Mouse (Mus musculus) heart, embryonic 10.5 days (tissue): Measurements from ENCODE around the gene Robo3. TPM values are rescaled to one million over a fixed set of nuclear protein-coding genes. Genes with fewer than 3 reads are reported as not detected.

Source experiments
- DNase-seq: peaks from one replicate; pipeline ENCODE4 v3.0.0-alpha.2; 2017; ENCODE audit warnings: low spot score
- H3K27ac ChIP-seq: fragments of 300-500 bp; sonication (generic); 2 replicates; pipeline ENCODE4 v1.5.1; 2016; ENCODE audit warnings: mild to moderate bottlenecking
- H3K27me3 ChIP-seq: fragments of 300-500 bp; sonication (generic); 2 replicates; pipeline ENCODE4 v1.6.1; 2016; ENCODE audit warnings: mild to moderate bottlenecking; ENCODE audit not compliant: poor library complexity, insufficient read depth, severe bottlenecking
- H3K36me3 ChIP-seq: fragments of 300-500 bp; sonication (generic); 2 replicates; pipeline ENCODE4 v1.6.1; 2016; ENCODE audit warnings: mild to moderate bottlenecking, moderate library complexity
- H3K4me1 ChIP-seq: fragments of 300-500 bp; sonication (generic); 2 replicates; pipeline ENCODE4 v1.6.1; 2016; ENCODE audit warnings: mild to moderate bottlenecking
- H3K4me3 ChIP-seq: fragments of 300-500 bp; sonication (generic); 2 replicates; pipeline ENCODE4 v1.5.1; 2016; ENCODE audit warnings: mild to moderate bottlenecking, moderate library complexity
- H3K9me3 ChIP-seq: fragments of 300-500 bp; sonication (generic); 2 replicates; pipeline ENCODE4 v1.6.1; 2016; ENCODE audit warnings: mild to moderate bottlenecking, moderate library complexity
- WGBS: fragments of 180-500 bp; shearing (Covaris S2); methylation state at CpG from one replicate; pipeline ENCODE4 v1.1.7; 2016; 5-methylcytosine and 5-hydroxymethylcytosine counted together
- polyA plus RNA-seq: library from polyadenylated mRNA; unstranded; fragments of >200 nt; fragmentation: Nextera tagmentation; extraction: Ambion mirVana; gene quantifications from 2 replicates; pipeline ENCODE4 v1.2.1, GENCODE M21; 2016

The Robo3 gene
- polyA plus RNA-seq, 1 experiment from 2014 or later = 0.06 TPM

DNA sequence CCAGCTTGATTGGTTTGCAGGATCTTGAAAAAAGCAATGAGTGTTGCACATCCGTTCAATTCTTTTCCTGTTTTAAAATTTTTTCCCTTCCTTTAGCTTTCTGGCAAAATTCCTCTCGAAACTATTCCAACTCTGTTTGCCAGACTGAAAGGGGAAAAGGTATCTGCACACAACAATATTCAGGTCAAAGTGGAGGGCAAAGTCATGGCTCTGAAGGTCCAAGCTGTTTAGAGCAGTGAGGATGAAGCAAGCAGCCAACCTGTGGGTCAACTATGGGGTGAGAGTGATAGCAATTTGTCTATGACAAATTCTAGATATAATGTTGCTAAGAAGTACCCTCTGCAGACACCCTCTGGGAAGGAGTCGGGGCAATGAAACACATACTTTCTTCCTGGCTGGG lies 18.4 kb downstream of the Robo3 start:
- Histone ChIP-seq H3K27ac (no peak overlapping the region), H3K4me3 (no peak overlapping the region), H3K27me3 (peaks cover 15% of the 10 kb centered on the region), H3K4me1 (peaks cover 16% of the 10 kb centered on the region; the same call in 1 of the 2 replicates), H3K9me3 (no peaks in the 10 kb centered on the region), H3K36me3 (no peaks in the 10 kb centered on the region)
- WGBS = 82% methylated on average over 3 of the region's 3 CpGs
- peak; percentile 10 for DNase-seq

DNA sequence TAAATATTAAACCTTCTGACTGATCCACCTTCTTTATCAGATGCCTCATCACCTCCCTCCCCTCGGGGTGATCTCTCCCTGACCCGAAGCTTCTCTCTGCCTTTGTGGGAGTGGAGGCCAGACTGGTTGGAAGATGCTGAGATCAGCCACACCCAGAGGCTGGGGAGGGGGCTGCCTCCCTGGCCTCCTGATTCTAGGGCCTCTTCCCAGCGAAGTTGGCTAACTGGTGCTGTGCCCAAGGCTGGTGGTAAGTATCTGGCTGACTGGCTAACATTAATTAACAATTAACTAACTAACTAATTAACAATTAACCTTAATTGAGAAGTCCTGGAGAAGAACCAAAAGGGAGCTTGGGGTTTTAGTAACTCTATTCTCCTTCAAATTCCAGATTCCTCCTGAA lies 20.1 kb downstream of the Robo3 start:
- no peaks in the 10 kb centered on the region for H3K36me3 ChIP-seq
- no peak overlapping the region for H3K27ac ChIP-seq
- 50% methylated on average over 3 of the region's 3 CpGs for WGBS
- peaks cover 16% of the 10 kb centered on the region; the same call in 1 of the 2 replicates for H3K4me1 ChIP-seq
- H3K27me3 ChIP-seq = peaks cover 8% of the 10 kb centered on the region; the same call in 1 of the 2 replicates
- DNase-seq = no peak
- H3K9me3 ChIP-seq = no peaks in the 10 kb centered on the region
- no peak overlapping the region for H3K4me3 ChIP-seq

DNA sequence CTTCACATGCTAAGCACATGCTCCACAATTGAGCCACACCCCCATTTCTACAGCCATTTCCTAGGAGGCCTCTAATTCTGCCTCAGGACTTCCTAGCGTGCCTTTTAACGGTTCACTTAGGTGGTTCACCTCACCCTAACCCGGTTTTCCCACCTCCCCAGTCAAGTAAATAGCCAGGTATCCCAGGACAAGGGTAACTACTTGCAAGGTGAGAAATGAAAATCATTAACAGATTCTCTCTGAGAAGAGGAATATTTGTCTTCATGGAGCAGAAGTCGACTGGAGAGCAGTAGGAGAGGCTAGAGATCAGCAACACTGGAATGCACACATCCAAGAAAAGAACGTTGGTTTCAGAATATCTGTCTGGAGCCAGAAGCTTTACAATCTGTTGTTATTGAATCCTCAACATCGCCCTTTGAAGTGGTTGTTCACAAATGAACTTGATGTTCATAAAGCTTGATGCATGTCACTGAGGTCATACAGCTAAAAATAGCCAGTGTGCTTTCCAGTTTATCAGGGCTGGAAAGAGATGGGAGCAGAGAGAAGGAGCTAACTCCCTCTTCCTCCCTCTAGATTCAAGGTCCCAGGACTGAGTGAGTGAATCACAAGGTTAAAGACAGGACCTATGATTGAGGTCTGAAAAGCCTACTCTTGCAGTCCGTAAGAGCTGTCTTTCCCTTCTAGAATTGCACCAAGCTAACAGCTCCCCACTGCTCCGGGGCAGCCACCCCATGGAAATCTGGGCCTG lies 23.2 kb downstream of the Robo3 start:
- WGBS = 66% methylated on average over 8 of the region's 8 CpGs
- Histone ChIP-seq H3K27ac (peak overlapping the region; percentile 49; the same call in 1 of the 2 replicates), H3K9me3 (no peaks in the 10 kb centered on the region)

DNA sequence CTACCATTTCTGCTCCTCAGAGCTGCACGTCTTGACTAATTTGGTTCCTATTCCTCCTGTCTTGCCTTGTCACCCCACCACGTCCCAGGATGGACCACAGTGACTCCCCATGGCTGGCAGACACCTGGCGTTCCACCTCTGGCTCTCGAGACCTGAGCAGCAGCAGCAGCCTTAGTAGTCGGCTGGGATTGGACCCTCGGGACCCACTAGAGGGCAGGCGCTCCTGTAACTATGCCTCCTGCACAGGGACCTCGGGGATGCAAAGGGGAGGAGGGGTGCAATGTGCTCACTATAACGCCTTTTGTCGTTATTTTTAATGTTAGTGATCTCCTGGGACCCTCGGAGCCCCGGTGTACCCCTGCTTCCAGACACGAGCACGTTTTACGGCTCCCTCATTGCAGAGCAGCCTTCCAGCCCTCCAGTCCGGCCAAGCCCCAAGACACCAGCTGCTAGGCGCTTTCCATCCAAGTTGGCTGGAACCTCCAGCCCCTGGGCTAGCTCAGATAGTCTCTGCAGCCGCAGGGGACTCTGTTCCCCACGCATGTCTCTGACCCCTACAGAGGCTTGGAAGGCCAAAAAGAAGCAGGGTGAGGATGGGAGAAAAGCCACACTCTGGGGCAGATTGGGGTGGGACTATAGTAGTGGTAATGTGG lies 25.1 kb downstream of the Robo3 start:
- H3K4me1 ChIP-seq = peaks cover 7% of the 10 kb centered on the region; the same call in 1 of the 2 replicates
- peaks cover 28% of the 10 kb centered on the region for H3K27me3 ChIP-seq
- DNase-seq = no peak

More for the DNA sequence above, 23.2 kb downstream of the Robo3 start:
- DNase-seq = no peak
- no peak overlapping the region for H3K4me3 ChIP-seq
- H3K4me1 ChIP-seq = peaks cover 7% of the 10 kb centered on the region; the same call in 1 of the 2 replicates
- no peaks in the 10 kb centered on the region for H3K36me3 ChIP-seq
- peaks cover 28% of the 10 kb centered on the region for H3K27me3 ChIP-seq

DNA sequence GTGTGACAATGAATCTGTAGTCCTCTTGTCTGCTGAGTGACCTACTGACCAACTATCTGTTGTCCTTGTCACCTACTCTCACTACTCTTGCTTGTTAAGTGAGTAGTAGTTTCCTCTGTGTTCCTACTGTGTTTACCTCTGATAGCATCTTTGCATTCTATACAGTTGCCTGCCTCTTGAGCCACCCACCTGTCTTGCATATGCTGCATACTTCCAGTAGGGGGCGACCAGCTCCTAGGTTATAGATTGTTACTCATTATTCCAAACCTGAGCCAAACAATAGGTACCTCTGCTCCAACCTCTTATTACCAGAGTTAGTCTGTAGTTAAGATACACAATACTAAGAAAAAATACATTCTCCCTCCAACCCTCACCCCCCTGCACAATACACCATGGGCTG lies 26.7 kb downstream of the Robo3 start:
- DNase-seq = no peak
- Histone ChIP-seq H3K27ac (no peak overlapping the region), H3K27me3 (peaks cover 28% of the 10 kb centered on the region), H3K4me3 (no peak overlapping the region), H3K4me1 (peaks cover 7% of the 10 kb centered on the region; the same call in 1 of the 2 replicates), H3K36me3 (no peaks in the 10 kb centered on the region), H3K9me3 (no peaks in the 10 kb centered on the region)
- 0% methylated on average over 1 of the region's 1 CpGs for WGBS

More for the DNA sequence above, 25.1 kb downstream of the Robo3 start:
- no peaks in the 10 kb centered on the region for H3K9me3 ChIP-seq
- H3K36me3 ChIP-seq = no peaks in the 10 kb centered on the region
- H3K27ac ChIP-seq = no peak overlapping the region
- H3K4me3 ChIP-seq = no peak overlapping the region
- 14% methylated on average over 19 of the region's 19 CpGs for WGBS

DNA sequence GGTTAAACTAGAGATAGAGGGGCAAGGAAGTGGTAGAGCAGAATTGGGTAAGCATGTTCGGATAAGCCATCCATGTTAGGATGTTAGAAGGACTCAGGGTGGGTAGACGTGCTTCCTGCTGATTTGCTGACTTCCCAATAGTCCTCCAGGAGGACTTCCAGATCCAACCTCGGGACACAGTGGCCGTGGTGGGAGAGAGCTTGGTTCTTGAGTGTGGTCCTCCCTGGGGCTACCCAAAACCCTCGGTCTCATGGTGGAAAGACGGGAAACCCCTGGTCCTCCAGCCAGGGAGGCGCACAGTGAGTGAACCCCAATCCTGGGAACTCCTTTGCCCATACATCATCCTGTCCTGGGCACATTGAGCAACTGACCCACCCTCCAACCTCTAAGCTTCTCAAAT lies 30.0 kb downstream of the Robo3 start:
- 81% methylated on average over 7 of the region's 7 CpGs for WGBS
- Histone ChIP-seq H3K27me3 (peaks cover 24% of the 10 kb centered on the region), H3K27ac (no peak overlapping the region), H3K9me3 (no peaks in the 10 kb centered on the region), H3K36me3 (no peaks in the 10 kb centered on the region), H3K4me1 (0 out of 2 replicates have a peak, but pooled peaks cover 8% of the 10 kb centered on the region), H3K4me3 (no peak overlapping the region)
- DNase-seq = no peak

DNA sequence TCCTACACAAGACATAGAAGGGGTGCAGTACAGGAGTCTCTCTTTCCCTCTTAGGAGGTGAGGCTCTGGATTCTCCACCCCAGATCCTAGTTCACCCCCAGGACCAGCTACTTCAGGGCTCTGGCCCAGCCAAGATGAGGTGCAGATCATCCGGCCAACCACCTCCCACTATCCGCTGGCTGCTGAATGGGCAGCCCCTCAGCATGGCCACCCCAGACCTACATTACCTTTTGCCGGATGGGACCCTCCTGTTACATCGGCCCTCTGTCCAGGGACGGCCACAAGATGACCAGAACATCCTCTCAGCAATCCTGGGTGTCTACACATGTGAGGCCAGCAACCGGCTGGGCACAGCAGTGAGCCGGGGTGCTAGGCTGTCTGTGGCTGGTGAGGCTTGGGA lies 30.5 kb downstream of the Robo3 start:
- Histone ChIP-seq H3K36me3 (no peaks in the 10 kb centered on the region), H3K9me3 (no peaks in the 10 kb centered on the region), H3K4me1 (0 out of 2 replicates have a peak, but pooled peaks cover 8% of the 10 kb centered on the region), H3K27ac (no peak overlapping the region), H3K27me3 (peaks cover 19% of the 10 kb centered on the region), H3K4me3 (no peak overlapping the region)
- 81% methylated on average over 7 of the region's 7 CpGs for WGBS
- DNase-seq = no peak

DNA sequence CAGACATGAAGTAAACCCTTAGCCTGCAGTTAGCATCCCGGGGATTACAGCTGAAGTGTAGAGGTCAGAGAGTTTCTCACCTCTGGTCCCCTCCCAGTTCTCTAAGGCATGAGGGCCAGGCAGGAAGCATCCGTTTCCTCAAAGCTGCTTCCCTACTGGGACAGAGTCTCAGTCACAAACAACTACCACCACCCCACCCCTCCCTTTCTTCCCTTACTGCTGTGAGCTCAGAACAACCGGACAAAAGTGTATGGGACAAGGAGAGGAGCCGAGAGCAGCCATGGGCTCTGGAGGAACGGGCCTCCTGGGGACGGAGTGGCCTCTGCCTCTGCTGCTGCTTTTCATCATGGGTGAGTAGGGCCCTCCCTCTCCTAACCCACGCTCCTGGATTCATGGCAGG lies 31.2 kb downstream of the Robo3 start, which contains the start of gene Robo4:
Gene Robo4 (plus strand): TSS at position 96 of the 400 bp plus-strand sequence.
- H3K27ac ChIP-seq = peak within 1 kb of the TSS; percentile 56
- no peaks in the 10 kb centered on the region for H3K36me3 ChIP-seq
- no peaks in the 10 kb centered on the region for H3K9me3 ChIP-seq
- 14% methylated on average over 7 of the region's 7 CpGs for WGBS
- H3K4me3 ChIP-seq = peak within 1 kb of the TSS; percentile 15; the same call in 1 of the 2 replicates
- H3K4me1 ChIP-seq = 0 out of 2 replicates have a peak, but pooled peaks cover 8% of the 10 kb centered on the region
- peaks cover 12% of the 10 kb centered on the region for H3K27me3 ChIP-seq
- DNase-seq = no peak

DNA sequence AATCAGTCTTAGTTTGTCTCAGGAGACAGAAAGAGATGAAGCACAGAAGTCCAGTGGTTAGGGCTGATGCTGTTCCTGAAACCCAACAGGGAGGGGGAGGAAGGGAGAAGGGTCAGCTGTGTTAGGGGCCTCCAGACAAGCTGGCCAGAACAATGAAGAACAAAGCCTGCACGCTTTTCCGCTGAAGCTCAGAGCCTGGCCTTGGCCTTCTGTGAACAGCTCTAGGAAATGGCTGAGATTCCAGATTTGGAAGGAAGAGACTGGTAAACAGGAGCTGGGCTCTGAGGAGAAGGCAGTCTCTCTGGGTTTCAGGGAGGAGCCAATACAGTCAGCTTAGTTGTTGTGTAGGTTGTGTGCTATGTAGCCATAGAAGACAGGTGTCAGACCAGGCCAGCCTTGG lies 32.5 kb downstream of the Robo3 start:
- H3K4me3 ChIP-seq = no peak overlapping the region
- no peaks in the 10 kb centered on the region for H3K9me3 ChIP-seq
- H3K4me1 ChIP-seq = 0 out of 2 replicates have a peak, but pooled peaks cover 8% of the 10 kb centered on the region
- H3K36me3 ChIP-seq = no peaks in the 10 kb centered on the region
- 0 out of 2 replicates have a peak, but pooled peaks cover 3% of the 10 kb centered on the region for H3K27me3 ChIP-seq
- H3K27ac ChIP-seq = no peak overlapping the region
- peak; percentile 74 for DNase-seq
- WGBS = 66% methylated on average over 2 of the region's 2 CpGs

DNA sequence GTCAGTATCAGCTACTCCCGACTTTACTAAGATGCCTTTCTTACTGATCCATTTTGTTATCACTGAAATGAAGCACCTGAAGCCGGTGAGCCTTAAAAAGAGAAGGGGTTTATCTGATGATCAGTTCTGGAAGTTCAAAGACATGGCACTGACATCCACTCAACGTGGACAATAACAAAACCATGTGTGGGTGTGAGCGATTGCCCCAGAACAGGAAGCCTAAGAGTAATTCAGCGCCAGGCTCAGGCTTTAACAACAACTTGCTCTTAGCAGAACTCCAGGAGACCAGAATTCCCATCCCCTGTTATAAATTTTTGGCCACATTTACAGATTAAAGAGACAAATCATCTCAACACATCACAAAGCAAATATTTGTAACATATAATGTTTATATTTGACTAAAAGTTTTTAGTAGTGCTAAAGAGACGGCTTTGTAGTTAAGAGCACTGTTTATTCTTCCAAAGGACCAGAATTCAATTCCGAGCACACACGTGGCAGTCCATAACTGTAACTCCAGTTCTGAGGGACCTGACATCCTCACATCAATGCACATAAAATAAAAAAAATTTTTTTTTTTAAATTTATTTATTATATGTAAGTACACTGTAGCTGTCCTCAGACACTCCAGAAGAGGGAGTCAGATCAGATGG lies 39.4 kb downstream of the Robo3 start:
- Histone ChIP-seq H3K27ac (no peak overlapping the region), H3K4me1 (no peaks in the 10 kb centered on the region), H3K36me3 (no peaks in the 10 kb centered on the region), H3K27me3 (no peaks in the 10 kb centered on the region), H3K9me3 (no peaks in the 10 kb centered on the region), H3K4me3 (no peak overlapping the region)
- WGBS = 71% methylated on average over 8 of the region's 8 CpGs
- no peak for DNase-seq

DNA sequence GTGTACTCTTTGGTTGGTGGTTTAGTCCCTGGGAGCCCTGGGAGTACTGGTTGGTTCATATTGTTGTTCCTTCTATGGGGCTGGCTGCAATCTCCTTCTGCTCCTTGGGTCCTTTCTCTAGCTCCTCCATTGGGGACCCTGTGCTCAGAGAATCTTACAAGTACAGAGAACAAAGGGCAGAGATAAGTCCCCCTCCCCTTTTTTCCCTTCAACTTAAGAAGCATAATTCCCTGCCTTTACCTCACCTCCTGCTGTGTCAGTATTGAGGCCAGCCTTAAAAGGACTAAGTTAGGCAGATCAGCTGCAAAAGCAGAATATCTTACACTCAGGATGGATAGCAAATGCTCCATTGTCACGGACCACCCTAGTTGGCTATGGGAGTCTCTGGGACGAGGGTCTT lies 41.0 kb downstream of the Robo3 start:
- Histone ChIP-seq H3K4me3 (no peak overlapping the region), H3K27me3 (peaks cover 5% of the 10 kb centered on the region), H3K36me3 (no peaks in the 10 kb centered on the region), H3K4me1 (no peaks in the 10 kb centered on the region), H3K9me3 (no peaks in the 10 kb centered on the region), H3K27ac (no peak overlapping the region)
- WGBS = 63% methylated on average over 2 of the region's 2 CpGs
- no peak for DNase-seq

DNA sequence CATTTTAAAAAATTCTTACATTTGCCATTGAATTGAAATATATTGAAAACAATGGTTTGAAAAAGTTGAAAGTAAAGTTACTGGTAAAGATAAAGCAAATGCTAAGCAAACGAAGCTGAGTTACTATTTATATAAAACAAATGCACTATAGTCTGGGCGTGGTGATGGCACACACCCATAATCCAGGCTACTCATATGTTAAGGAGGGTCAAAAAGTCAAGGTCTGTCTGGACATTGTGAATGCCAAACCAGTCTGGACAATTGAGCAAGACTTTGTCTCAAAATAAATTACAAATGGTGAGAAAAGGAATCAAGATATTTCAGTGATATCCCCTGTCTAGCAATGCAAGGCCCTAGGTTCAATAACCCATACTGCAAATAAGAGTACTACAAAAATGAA lies 42.2 kb downstream of the Robo3 start:
- H3K4me1 ChIP-seq = no peaks in the 10 kb centered on the region
- H3K27me3 ChIP-seq = peaks cover 13% of the 10 kb centered on the region
- 68% methylated on average over 2 of the region's 2 CpGs for WGBS

More for the DNA sequence above, 42.2 kb downstream of the Robo3 start:
- DNase-seq = no peak
- Histone ChIP-seq H3K9me3 (no peaks in the 10 kb centered on the region), H3K27ac (no peak overlapping the region), H3K36me3 (no peaks in the 10 kb centered on the region), H3K4me3 (no peak overlapping the region)
